Mouse (Mus musculus) neural tube, embryonic 15.5 days (tissue): ENCODE data around the gene Dph1. TPM values are rescaled to one million over a fixed set of nuclear protein-coding genes. Genes with fewer than 3 reads are reported as not detected.

Experiments used
- ATAC-seq: fragments of 200-750 bp; cut with Nextera tagmentation; 2 replicates; pipeline ENCODE4 v1.8.0; 2017; ENCODE audit warnings: mild to moderate bottlenecking, moderate TSS enrichment, moderate library complexity; ENCODE audit not compliant: low FRiP score
- H3K27ac ChIP-seq: fragments of 300-500 bp; sonication (generic); replicated peaks from 2 replicates; pipeline ENCODE4 v1.5.1; 2015; ENCODE audit warnings: mild to moderate bottlenecking, inconsistent platforms
- H3K27me3 ChIP-seq: fragments of 300-500 bp; sonication (generic); replicated peaks from 2 replicates; pipeline ENCODE4 v1.6.1; 2015; ENCODE audit warnings: inconsistent platforms
- H3K36me3 ChIP-seq: fragments of 300-500 bp; sonication (generic); 2 replicates; pipeline ENCODE4 v1.6.1; 2015; ENCODE audit warnings: inconsistent platforms
- H3K4me1 ChIP-seq: fragments of 300-500 bp; sonication (generic); 2 replicates; pipeline ENCODE4 v1.6.1; 2015; ENCODE audit warnings: inconsistent platforms
- H3K4me2 ChIP-seq: fragments of 300-500 bp; sonication (generic); 2 replicates; pipeline ENCODE4 v1.6.1; 2015; ENCODE audit warnings: inconsistent platforms, mild to moderate bottlenecking, moderate library complexity
- H3K4me3 ChIP-seq: fragments of 300-500 bp; sonication (generic); replicated peaks from 2 replicates; pipeline ENCODE4 v1.5.1; 2015; ENCODE audit warnings: mild to moderate bottlenecking, inconsistent platforms
- H3K9ac ChIP-seq: fragments of 300-500 bp; sonication (generic); replicated peaks from 2 replicates; pipeline ENCODE4 v1.6.1; 2015; ENCODE audit warnings: mild to moderate bottlenecking, inconsistent platforms
- H3K9me3 ChIP-seq: fragments of 300-500 bp; sonication (generic); replicated peaks from 2 replicates; pipeline ENCODE4 v1.6.1; 2016; ENCODE audit warnings: inconsistent platforms
- WGBS: fragments of 180-500 bp; shearing (Covaris S2); methylation state at CpG from one replicate; pipeline ENCODE4 v1.1.7; 2015; ENCODE audit warnings: mixed read lengths; 5-methylcytosine and 5-hydroxymethylcytosine counted together
- polyA plus RNA-seq: library from polyadenylated mRNA; unstranded; fragments of >200 nt; fragmentation: Nextera tagmentation; extraction: Ambion mirVana; gene quantifications from 2 replicates; pipeline ENCODE4 v1.2.1, GENCODE M21; 2015

The Dph1 gene
- polyA plus RNA-seq, 1 experiment from 2014 or later = 13.8 TPM

DNA sequence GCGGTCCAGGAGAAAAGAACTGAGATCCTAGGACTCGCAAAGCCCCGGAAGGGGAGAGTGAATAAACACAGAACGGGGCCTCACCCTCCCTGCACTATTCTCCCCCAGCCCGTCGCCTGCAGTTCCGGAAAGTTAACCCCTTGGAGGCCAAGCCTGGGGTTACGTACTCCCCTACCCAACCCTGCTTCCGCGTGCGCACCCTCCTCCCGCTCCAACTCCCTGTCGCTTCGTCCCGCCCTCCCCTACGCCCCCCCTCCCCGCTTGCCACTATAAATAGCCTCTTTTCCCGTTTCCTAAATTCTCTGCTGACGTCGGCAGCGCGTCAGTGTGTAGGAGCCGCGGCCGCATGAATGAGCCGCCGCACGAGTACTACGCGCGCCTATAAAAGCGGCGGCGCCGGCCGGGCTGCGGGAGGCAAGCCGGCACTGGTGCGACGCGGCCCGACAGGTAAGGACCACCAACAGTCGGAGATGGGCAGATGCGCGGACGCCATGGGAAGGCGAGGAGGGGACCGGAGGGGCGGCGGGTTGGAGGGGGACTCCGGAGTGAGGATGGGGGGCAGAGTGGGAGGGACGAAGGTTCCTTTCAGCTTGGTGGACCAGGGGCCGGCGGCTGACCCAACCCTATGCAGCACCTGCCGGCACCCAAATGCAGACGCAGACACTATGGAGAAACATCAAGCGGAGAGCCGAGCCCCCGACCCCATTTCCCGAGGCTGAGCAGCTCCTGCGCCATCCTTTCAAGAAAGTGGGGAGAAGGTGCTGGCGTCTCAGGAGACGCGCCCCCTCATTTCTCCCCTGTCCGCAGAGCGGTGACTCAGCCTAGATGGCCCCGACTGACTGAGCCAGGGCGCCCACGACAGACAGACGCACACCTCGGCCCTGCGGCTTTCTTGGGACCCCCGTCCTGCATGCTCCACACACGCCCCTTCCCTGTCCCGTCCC lies 18.6 kb downstream of the Dph1 start:
- Histone ChIP-seq H3K4me3 (peak overlapping the region; percentile 74), H3K4me1 (peaks cover 71% of the 10 kb centered on the region)
- ATAC-seq = peak; percentile 10

GRCm38 (mm10) chr11:75171186-75171865 lies 19.7 kb downstream of the Dph1 start:
- no peaks in the 10 kb centered on the region for H3K9me3 ChIP-seq
- H3K27me3 ChIP-seq = peaks cover 28% of the 10 kb centered on the region
- H3K27ac ChIP-seq = 0 out of 2 replicates have a peak overlapping the region, but pooled peaks have one; percentile 91
- 8% methylated on average over 17 of the region's 17 CpGs for WGBS
- H3K9ac ChIP-seq = 0 out of 2 replicates have a peak overlapping the region, but pooled peaks have one; percentile 60
- H3K36me3 ChIP-seq = no peaks in the 10 kb centered on the region
- ATAC-seq = no peak
- H3K4me2 ChIP-seq = peak overlapping the region; percentile 99
- peak overlapping the region; percentile 74 for H3K4me3 ChIP-seq
- peaks cover 78% of the 10 kb centered on the region for H3K4me1 ChIP-seq

More for the DNA sequence above, 18.6 kb downstream of the Dph1 start:
- Histone ChIP-seq H3K9me3 (no peaks in the 10 kb centered on the region), H3K27me3 (peaks cover 17% of the 10 kb centered on the region), H3K27ac (peak overlapping the region; percentile 91), H3K9ac (peak overlapping the region; percentile 60), H3K36me3 (0 out of 2 replicates have a peak, but pooled peaks cover 1% of the 10 kb centered on the region), H3K4me2 (peak overlapping the region; percentile 99)
- WGBS = under 1% methylated on average over 73 of the region's 75 CpGs

DNA sequence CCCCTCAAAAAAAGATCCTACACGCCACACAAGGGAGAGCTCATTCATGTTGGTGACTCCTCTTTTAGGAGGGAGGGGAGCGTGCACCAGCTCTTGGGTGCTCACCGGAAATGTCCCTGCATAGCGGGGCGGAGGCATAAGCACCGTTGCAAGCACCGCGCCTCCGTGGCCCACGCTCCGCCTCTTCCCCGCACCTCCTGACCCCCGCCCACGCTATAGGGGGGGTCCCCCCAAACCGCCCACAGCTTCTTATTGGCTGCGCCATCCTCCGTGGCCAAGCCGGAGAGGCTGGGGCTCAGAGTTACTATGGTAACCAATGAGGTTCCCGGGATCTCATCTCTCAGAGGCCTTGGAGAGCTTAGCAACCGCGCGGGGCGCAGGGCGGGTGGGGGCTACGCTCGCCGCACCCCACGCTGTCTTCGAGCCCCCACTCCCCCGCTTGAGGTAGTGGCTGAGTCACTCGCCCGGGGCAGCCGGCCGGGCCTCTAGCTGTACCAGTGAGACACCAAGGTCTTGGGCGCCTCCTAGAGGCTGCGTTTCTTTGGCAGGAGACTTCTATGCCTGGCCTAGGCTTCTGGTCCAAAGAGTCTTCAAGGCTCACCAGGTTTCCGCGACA lies 20.8 kb downstream of the Dph1 start:
- H3K27me3 ChIP-seq = peaks cover 39% of the 10 kb centered on the region
- peak overlapping the region; percentile 39 for H3K9ac ChIP-seq
- H3K9me3 ChIP-seq = no peaks in the 10 kb centered on the region
- no peaks in the 10 kb centered on the region for H3K36me3 ChIP-seq
- peak overlapping the region; percentile 72 for H3K27ac ChIP-seq
- H3K4me2 ChIP-seq = peak overlapping the region; percentile 99
- ATAC-seq = peak; percentile 71
- H3K4me1 ChIP-seq = peaks cover 88% of the 10 kb centered on the region
- under 1% methylated on average over 38 of the region's 38 CpGs for WGBS
- H3K4me3 ChIP-seq = peak overlapping the region; percentile 53

- H3K27me3 ChIP-seq = peaks cover 46% of the 10 kb centered on the region
- WGBS = 7% methylated on average over 23 of the region's 23 CpGs
Observed at GRCm38 (mm10) chr11:75169405-75170080, 21.5 kb downstream of the Dph1 start, which contains the start of gene Hic1. Gene Hic1 (minus strand): TSS chr11:75169519.

DNA sequence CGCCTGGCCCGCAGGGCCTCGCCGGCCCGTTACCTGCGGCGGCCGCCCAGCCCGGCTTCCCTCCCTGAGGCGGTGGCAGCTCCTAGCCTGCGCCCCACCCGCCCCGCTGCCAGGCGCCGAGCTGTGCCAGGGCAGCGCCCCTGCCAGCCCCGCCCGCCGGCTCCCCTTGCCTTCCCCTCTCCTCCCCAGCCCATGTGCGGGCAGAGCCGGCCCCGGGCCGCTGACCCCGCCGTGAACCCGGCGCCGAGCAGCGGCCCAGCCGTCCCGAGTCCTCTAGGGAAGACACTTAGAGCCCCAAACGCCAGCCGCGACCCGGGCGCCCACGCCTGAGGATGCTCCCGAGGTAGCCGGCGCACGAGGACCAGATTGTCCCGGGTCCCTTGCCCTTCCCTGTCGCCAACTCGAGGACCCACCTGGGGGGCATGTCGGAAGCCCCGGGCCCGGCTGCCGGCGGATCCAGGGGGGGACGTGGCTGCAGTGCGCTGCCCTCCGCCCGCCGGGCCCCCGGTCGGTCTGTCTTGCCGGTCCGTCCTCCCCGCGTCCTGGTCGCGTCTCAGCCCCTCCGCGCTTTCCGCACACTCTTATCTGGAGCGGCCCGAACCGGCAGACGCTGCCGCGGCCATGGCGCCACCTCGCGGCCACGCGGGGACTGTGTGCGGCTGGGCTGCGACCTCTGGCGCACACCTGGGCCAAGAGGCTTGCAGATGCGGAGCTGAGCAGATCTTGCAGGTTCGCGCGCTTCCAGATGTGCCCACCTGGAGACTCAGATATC lies 22.3 kb downstream of the Dph1 start:
- under 1% methylated on average over 83 of the region's 83 CpGs for WGBS
- H3K27me3 ChIP-seq = peaks cover 54% of the 10 kb centered on the region
- peaks cover 90% of the 10 kb centered on the region for H3K4me1 ChIP-seq

More at GRCm38 (mm10) chr11:75169405-75170080, 21.5 kb downstream of the Dph1 start, which contains the start of gene Hic1:
- ATAC-seq = no peak
- H3K9me3 ChIP-seq = no peaks in the 10 kb centered on the region
- peak within 1 kb of the TSS; percentile 99 for H3K4me2 ChIP-seq
- H3K36me3 ChIP-seq = no peaks in the 10 kb centered on the region
- H3K4me1 ChIP-seq = peaks cover 95% of the 10 kb centered on the region
- H3K27ac ChIP-seq = peak within 1 kb of the TSS; percentile 72
- H3K9ac ChIP-seq = peak within 1 kb of the TSS; percentile 61
- H3K4me3 ChIP-seq = peak within 1 kb of the TSS; percentile 53

DNA sequence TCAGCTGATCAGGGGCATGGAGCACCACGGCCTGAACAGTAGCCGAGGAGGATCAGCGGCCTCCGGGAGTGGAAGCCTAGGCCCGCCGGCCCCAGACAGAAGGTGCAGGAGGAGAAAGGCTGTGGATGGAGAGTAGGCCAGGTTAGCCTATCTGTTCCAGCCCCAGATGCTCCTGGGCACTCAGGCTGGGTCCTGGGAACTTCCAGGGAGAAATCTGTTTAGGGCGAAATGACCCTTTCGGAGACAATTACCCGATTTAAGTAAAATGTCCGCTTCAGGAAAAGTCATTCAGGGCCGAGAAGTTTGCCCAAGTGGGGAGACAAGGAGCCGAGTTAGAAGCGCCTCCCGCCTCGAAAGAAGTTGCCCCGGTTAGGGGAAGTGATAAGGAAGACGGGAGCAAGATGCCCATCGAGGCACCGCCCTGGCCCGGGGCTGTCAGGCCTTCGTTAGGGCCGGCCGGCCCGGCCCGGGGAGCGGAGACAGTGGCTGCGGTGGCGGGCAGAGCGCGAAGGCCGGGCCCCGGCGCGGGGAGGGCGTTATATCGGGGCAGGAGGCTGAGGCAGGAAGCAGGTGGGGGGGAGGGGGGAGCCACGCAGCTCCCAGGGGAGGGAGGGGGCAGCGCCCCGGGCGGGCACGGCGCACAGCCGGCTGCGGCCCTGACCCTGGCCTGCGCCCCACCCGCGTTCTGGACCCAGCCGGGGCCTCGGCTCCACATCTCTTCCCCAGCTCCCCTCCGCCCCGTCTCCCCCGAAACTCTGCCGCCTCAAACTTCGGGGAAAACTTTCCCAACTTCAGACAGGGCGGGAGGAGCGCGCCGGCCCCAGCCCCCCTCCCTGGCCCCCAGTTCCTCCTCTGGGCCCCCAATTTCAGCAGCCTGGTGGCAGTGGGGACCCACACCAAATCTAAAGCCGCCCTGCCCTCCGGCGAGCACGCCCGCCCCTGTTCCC lies 23.1 kb downstream of the Dph1 start:
- peak overlapping the region; percentile 63; the same call in 1 of the 2 replicates for H3K27ac ChIP-seq
- peak overlapping the region; percentile 61 for H3K9ac ChIP-seq
- 5% methylated on average over 51 of the region's 63 CpGs for WGBS
- peaks cover 62% of the 10 kb centered on the region for H3K27me3 ChIP-seq
- peak overlapping the region; percentile 99 for H3K4me2 ChIP-seq
- H3K36me3 ChIP-seq = peaks cover 7% of the 10 kb centered on the region
- no peak for ATAC-seq
- H3K4me3 ChIP-seq = peak overlapping the region; percentile 53
- H3K9me3 ChIP-seq = no peaks in the 10 kb centered on the region
- peaks cover 84% of the 10 kb centered on the region for H3K4me1 ChIP-seq

More for the DNA sequence above, 22.3 kb downstream of the Dph1 start:
- peak overlapping the region; percentile 53 for H3K4me3 ChIP-seq
- peak overlapping the region; percentile 61 for H3K9ac ChIP-seq
- ATAC-seq = peak; percentile 16; the same call in 1 of the 2 replicates
- no peaks in the 10 kb centered on the region for H3K36me3 ChIP-seq
- H3K27ac ChIP-seq = peak overlapping the region; percentile 63
- no peaks in the 10 kb centered on the region for H3K9me3 ChIP-seq
- H3K4me2 ChIP-seq = peak overlapping the region; percentile 99

DNA sequence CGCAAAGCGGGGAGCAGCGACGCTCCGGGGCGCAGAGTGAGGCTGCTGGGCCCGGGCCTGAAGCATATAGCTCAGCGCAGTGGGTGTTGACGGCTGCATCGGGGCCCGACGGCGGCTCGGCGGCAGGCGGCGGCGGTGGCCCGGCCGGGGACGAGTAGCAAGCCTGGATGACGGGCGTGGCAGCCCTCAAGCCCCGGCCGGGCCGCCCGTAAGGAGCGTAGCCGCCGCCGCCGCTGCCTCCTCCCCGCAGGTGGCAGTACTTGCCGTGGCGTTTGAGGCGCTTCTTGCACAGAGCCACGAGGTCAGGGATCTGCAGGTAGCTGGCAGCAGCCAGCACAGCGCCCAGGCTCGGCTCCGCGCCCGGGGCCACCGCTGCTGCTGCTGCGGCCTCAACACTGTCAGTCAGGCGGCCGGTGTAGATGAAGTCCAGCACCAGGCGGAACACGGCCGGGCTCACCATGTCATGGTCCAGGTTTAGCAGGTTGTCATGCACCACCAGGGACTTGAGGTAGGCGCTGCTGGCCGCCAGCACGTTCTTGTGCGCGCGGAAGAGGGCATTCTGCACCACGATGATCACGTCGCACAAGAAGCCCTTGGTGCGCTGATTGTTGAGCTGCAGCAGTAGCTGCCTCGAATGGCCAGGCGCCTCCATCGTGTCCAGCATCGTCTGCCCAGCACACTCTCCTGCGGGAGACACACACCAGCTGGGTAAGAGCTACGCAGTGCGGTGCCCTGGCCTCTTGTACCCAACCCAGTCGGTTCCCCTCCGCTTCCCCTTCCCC lies 24.0 kb downstream of the Dph1 start:
- H3K27ac ChIP-seq = 0 out of 2 replicates have a peak overlapping the region, but pooled peaks have one; percentile 4
- peaks cover 12% of the 10 kb centered on the region for H3K36me3 ChIP-seq
- WGBS = 5% methylated on average over 56 of the region's 68 CpGs
- H3K4me3 ChIP-seq = peak overlapping the region; percentile 53
- ATAC-seq = no peak
- H3K9me3 ChIP-seq = no peaks in the 10 kb centered on the region
- peaks cover 75% of the 10 kb centered on the region for H3K4me1 ChIP-seq
- H3K9ac ChIP-seq = peak overlapping the region; percentile 33; the same call in 1 of the 2 replicates
- peaks cover 71% of the 10 kb centered on the region for H3K27me3 ChIP-seq
- H3K4me2 ChIP-seq = peak overlapping the region; percentile 99

DNA sequence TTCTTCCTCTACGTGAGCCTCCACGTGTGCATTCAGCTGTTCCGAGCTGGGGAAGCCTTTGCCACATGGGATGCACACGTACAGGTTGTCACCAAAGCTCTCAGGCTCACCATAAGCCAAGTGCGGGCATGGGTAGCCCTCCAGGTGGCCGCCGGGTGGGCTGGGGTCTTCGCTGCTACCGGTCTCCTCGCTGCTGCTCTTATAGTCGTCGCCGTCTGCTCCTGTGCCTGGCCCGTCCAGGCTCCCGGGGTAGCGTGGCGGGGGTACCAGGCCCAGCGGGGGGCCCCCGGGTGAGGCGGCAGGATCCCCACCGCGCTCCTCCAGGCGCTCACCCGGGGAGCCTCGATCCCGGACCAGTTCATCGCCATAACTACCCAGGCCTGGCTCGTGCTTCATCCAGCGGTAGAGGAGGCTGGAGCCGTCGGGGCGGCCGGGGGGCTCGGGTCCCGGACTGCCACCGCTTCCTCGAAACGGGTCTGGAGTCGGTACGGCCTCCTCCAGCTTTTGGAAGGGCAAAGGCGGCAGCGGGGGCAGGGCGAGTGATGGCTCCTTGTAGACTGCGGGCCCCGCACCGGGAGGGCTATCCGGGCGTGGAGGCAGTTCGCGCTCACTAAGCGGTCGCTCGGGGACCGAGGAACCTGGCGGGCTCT lies 24.7 kb downstream of the Dph1 start:
- Histone ChIP-seq H3K9me3 (no peaks in the 10 kb centered on the region), H3K27ac (no peak overlapping the region), H3K4me1 (peaks cover 68% of the 10 kb centered on the region), H3K36me3 (peaks cover 17% of the 10 kb centered on the region), H3K4me3 (peak overlapping the region; percentile 53), H3K4me2 (peak overlapping the region; percentile 99), H3K9ac (peak overlapping the region; percentile 4; the same call in 1 of the 2 replicates), H3K27me3 (peaks cover 69% of the 10 kb centered on the region)
- no peak for ATAC-seq
- WGBS = 7% methylated on average over 55 of the region's 55 CpGs
